Mouse (Mus musculus) layer of hippocampus, postnatal 36 days (tissue): ENCODE data around the gene Tnfrsf19. TPM values are rescaled to one million over a fixed set of nuclear protein-coding genes. Genes with fewer than 3 reads are reported as not detected.
A peak's percentile ranks its signal among the peaks of the same experiment; 100 is the strongest.

Source experiments
- DNase-seq, 2 experiments: peaks; one replicate each; pipeline ENCODE4 v3.0.0; 2022
- total RNA-seq, 2 experiments: library from RNA; stranded (reverse); gene quantifications; 2 replicates each; pipeline ENCODE4 v1.2.3; 2021

Tnfrsf19 gene
- total RNA-seq, result 10 to 100 TPM; 48.4 to 48.7 TPM

- DNase-seq, result peak; percentile 83 to 87
These were observed at the start of gene Tnfrsf19 for GRCm38 (mm10) chr14:61046091-61046681. Gene Tnfrsf19, minus strand, starts transcription at chr14:61046490.

DNA sequence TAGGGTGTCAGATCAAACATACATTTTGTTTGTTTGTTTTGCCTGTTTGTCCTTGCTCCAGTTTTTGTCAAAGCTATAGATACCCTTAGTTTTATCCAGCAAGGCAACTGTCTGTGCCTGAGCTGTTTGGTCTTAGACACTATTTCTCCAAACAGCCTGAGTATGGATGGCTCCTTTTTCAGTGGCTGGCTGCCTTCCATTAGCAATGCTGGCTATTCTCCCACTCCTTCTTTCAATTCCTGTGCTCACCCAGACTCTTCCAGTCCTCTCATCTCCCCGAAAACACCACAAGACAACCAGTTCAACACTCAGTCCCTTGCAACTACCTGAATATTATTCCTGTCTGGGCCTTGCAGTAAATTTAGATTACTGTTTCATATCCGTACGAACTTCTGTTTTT, 45.8 kb upstream of the Tnfrsf19 start:
- peak; percentile 19 to 26 for DNase-seq

DNA sequence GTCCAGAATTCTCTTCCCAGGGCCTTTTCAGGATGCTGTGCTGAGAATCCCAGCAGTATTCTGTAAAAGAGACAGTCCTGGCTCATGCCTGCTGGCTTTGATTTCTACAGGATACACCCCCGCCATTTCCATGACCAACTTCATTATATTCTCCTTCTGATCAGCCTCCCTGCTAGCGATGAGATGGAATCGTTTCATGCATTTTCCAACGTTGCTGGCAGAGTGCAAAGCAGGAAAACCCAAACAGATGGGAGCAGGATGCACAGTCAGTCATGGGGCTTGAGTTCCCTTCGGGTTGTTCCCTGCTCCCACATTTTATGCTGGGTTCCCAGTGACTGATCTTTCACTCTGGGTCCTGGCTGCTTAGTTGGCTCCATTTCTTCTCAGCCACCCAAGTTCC, 44.7 kb upstream of the Tnfrsf19 start:
- DNase-seq, result peak; percentile 46 to 66

- DNase-seq, result no peak
These were observed 41.9 kb upstream of the Tnfrsf19 start for GRCm38 (mm10) chr14:61088187-61088586.

DNA sequence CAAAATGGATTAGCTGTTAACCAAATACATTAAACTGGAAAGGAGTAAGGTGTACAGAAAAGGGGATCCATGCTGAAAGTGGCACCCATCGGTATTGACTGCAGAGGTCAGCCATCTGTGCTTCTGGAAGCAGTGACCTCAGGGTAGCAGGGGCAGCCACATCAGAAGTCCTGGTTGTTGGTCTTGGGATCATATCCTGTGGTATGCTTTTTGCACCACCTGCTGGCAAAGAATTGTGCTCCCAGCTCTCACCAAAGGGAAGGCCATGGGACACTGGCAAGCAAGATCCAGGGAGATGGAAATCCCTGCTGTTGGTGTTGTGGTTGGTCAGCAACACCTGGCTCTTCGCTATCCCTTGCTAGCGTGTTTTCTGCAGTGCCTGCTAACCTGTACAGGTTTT, 39.0 kb upstream of the Tnfrsf19 start:
- DNase-seq, result peak; percentile 34 to 46

GRCm38 (mm10) chr14:61069555-61069954, 23.3 kb upstream of the Tnfrsf19 start:
- no peak for DNase-seq

DNA sequence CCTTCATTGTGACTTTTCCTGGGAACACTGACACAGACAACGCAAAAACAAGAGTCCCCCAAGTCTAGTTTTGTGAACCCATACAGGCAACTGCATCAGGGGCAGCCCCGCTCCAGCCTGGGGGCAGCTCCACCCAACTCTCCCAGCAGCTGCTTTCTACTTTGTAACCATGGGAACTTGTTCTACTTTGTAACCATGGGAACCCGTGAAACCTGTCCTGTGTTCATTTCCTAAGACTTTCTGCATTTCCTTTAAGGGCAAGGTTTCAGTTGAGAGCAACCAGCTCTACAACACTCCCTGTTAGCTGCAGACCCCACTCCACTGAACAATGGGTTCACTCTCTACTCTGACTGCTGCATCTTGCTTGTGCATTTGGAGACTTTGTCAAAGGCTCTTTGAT, 15.4 kb upstream of the Tnfrsf19 start:
- no peak for DNase-seq

- no peak for DNase-seq
These were observed 13.1 kb upstream of the Tnfrsf19 start for GRCm38 (mm10) chr14:61059316-61059945.

DNA sequence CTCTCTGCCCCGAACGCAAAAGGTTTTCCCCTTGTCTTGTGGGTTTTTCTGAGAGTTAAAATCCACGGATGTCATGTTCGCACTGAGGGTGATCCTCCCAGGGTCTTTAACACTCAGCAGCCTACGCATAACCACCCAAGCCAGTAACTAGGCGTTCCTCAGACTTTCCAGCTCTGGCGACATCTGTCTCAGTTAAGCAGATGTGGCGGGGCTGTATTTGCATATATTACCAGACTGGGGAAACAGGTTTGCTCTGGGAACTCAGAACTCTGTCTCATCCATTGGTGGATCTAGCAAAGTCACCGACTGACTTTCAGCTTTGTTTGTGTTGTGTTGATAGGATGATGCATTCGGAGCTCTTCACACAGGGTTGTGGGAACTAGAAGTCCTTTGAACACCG, 10.7 kb upstream of the Tnfrsf19 start:
- DNase-seq, result no peak

DNA sequence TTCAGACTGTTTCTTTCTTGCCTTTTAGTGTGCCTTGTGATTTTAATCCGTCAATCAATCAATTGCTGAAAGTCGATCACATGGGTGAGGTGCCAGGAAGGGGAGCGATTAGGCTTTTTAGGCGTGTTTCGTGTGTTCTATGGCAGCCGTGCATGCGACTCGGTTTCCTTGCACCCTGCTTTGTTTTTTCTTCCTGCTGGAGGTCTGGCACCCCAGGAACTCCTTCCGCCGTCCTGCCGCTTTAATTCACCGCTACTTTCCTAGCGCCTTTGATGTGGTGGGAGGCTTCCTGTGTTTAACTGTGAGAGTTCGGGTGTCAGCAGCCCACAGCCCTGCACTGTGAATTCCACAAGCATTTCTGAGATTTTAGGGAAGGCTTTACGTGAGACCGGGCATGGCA, 10.2 kb upstream of the Tnfrsf19 start:
- DNase-seq, result no peak

GRCm38 (mm10) chr14:61055864-61056263, 9.6 kb upstream of the Tnfrsf19 start:
- no peak for DNase-seq

DNA sequence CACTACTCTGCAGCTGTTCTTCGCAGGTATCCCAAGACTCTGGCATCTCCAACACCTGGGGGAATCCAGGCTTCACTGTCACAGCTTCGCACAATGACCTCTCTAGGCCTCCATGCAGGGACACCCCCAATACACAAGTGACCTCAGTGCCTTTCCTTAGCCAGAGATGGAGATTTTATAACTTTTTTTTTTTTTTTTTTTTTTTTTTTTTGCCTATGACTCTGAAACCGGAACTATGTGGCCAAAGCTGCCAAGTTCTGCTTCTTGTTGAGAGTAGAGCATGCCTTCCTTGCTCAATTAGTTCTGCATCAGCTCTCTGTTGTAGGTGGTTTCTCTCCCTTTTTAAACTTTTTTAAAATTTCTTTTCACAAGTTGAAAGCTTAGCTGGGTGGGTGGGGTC, 5.9 kb upstream of the Tnfrsf19 start:
- no peak for DNase-seq

- no peak for DNase-seq
These were observed 722 bp downstream of the Tnfrsf19 start for GRCm38 (mm10) chr14:61045446-61046090.

DNA sequence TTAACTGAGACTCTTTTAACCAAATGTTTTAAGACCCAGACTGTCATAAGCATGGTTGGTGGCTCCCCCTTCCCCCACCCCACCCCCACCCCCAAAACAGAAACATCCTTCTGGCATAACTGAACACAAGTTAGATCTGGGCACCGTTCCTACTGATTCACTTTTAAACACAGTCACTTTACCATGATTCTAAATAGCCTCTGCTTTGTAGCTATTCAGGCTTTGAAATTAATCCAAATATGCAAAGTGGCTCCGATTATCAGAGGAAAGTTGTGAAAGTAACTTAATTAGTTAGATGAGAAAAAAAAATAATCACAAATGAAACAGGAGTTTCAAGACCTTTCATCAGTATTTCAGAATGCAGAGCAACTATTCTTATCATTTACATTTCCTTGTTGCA, 2.0 kb downstream of the Tnfrsf19 start:
- no peak for DNase-seq

DNA sequence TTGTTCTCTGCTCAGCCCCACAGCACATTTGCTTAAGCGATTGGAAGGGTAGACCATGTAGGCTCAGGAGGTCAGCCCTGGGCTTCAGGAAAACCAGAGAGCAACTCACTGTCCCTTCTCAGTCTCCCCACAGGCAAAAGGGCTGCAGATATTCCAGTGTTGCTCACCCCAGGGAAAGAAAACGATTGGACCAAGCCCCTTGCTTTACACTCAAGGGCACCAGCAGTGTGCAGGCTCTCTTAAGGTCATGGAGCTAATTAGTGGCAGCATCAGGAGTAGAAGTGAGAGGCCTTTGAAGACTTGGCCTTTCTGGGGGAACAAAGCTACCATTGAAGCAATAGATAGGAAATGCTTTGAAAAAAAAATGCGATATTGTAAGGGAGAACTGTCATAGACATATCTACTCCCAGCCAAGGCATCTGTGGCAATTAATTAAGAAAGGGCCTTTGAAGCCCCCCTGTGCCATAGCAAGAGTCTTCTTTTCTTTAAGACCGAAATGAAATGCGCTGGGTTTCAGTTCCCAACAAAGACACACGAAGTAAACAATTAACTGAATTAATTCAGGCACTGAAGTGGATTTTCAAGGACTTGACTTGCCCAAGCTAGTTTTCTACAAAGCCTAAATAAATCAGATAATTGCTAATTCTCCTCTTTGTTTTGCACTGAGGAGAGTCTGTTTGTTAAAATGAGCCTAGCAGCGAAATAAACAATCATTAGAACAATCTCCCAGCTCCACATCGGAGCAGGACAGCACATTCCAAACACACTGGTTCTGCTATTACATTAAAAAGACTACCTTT, 2.6 kb downstream of the Tnfrsf19 start:
- no peak for DNase-seq

- no peak for DNase-seq
These were observed 4.0 kb downstream of the Tnfrsf19 start for GRCm38 (mm10) chr14:61042291-61042690.

- DNase-seq, result no peak
These were observed 6.1 kb downstream of the Tnfrsf19 start for GRCm38 (mm10) chr14:61040236-61040635.

DNA sequence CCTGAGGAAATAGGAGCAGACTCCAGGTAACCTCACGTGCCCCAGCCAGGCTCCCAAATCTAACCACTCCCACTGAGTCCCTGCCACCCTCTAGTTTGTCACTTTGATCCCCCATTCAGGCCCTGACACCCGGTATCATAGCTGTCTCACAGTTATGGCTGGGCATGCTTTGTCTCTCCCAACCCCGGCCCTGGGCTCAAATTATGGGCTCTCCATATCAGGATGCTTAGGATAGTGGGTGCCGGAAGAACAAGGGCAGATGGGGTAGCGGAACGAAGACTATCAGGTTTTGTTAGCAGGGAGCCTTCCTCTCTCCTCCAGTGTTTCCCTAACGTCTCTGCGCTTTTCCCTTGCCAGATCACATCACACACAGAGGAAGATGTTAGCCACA, 8.2 kb downstream of the Tnfrsf19 start:
- DNase-seq, result no peak

DNA sequence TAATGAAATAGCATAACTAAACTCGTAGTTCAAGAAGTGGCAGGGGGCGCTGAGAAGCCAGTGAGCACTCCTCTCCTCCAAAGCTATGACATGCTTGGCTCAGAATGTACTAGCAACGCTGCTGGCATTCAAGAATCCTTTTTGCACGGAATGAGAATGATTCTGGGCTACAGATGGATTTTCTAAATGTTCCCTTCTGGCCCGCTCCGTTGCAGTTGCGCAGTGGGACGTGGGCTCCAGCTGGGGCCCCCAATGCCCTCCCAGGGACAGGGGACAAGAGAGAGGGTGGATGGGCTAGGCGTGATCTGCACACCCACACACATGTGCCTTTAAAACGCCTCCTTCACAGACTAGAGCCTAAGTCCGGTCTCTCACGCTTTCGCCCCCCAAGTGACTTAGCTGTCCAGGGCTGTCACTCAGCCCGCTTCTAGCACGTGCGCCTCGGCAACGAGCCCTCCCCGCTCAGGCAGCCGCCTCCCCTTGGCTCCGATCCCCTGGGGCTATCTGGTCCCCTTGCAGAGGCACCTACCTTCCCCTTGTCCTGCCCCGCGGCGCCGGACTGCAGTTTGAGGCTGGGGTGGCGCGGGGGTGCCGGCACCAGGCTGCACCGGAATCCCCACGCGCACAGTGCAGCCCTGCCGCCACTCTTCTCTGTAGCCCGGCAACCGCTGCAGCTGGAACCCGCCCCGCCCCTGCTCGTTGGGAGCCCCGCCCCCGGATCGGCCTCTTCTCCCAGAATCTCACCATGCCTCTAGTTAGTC, 8.8 kb downstream of the Tnfrsf19 start:
- DNase-seq, result peak; percentile 68 to 72

- no peak for DNase-seq
These were observed 15.9 kb downstream of the Tnfrsf19 start for GRCm38 (mm10) chr14:61030366-61030765.

- DNase-seq, result no peak
These were observed 22.3 kb downstream of the Tnfrsf19 start for GRCm38 (mm10) chr14:61024006-61024405.

DNA sequence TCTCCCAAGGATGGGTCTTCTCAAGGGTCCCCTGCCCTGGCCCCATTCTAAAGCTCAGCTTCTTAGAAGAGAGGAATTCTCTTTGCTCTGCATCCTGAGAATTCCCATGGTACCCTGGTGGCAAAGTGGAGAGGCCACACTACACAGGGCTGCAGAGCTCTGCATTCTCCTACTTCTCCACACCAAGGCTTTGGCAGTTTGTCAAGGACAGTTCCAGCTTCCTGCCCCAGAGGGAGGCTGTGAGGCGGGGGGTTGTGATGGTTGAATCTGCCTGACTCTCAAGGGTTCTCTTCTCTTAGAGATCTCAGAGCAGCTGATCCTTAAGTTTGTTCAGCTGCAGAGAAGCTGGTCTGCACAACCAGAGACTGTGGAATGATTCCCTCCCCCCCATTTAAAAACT, 23.9 kb downstream of the Tnfrsf19 start:
- no peak for DNase-seq
